ENCODE assay signal across 22 mouse cellular contexts in the genomic region with DNA sequence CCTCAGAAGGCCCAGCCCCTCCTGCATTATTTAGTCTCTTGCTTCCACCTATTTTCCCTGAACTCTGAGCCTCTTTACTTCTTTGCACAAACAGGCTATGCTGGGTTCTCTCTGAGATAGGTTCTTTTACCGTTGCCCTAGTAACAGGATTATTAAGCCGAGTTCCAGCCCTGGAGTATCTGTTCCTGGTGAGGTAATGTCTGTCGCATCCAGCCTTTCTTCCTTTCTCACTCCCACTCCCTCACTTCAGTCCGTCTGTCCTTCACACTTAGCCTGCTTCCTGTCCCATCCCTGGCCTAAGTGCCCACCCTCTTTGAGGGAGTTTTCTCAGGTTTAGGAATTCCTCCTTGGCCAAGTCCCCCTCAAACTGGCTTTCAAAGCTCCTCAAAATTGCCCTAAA. TPM values are rescaled to one million over a fixed set of nuclear protein-coding genes. Genes with fewer than 3 reads are reported as not detected.
DNase-seq lines count a peak whose midpoint lies in the region; ATAC-seq and TF ChIP-seq lines count a peak whose summit lies in the region.
"Had no signal": no experiment of that assay in that cellular context is flagged by ENCODE, and none has a peak within 500 bp of the region (broad histone marks: within the 10 kb centered on the region; RNA-seq: fewer than 3 reads in every experiment).

No protein-coding gene starts in this region.

- no peaks in the 10 kb centered on the region for H3K36me3 ChIP-seq in midbrain, postnatal 0 days (ENCODE audit: insufficient read depth, low read length)
- H3K36me3 ChIP-seq: kidney, embryonic 15.5 days; midbrain, embryonic 12.5 days; stomach, embryonic 15.5 days had no signal

- intact Hi-C loops in left cerebral cortex, postnatal 25 days (cut with DNase I) = no loop called here
- intact Hi-C loops in left cerebral cortex, adult 2 months (cut with DNase I) = no loop called here

- H3K27me3 ChIP-seq in midbrain, postnatal 0 days (ENCODE audit: insufficient read depth, low read length) = no peaks in the 10 kb centered on the region
- H3K27me3 ChIP-seq: kidney, embryonic 15.5 days; midbrain, embryonic 12.5 days; stomach, embryonic 15.5 days had no signal

- no peak overlapping the region for H3K27ac ChIP-seq in left cerebral cortex, adult 2 months
- peak overlapping the region; percentile 63; the same call in 1 of the 2 replicates for H3K27ac ChIP-seq in midbrain, postnatal 0 days (ENCODE audit: low read depth, low read length)
- H3K27ac ChIP-seq: kidney, embryonic 15.5 days; midbrain, embryonic 12.5 days; stomach, embryonic 15.5 days had no signal

- no peak overlapping the region for H3K9ac ChIP-seq in midbrain, postnatal 0 days (replicated peaks; ENCODE audit: low read length, poor library complexity, severe bottlenecking)
- H3K9ac ChIP-seq: kidney, embryonic 15.5 days; liver, postnatal 0 days; midbrain, embryonic 12.5 days; stomach, embryonic 15.5 days had no signal

- DNase-seq in frontal cortex, postnatal 25 days (ENCODE audit: low spot score in 2 of 2) = no peak
- DNase-seq in left cerebral cortex, postnatal 25 days (ENCODE audit: low spot score in 2 of 2) = peak; percentile 19 to 30
- no peak for DNase-seq in left cerebral cortex, adult 2 months (ENCODE audit: extremely low spot score in 1 of 2, low spot score in 2 of 2)
- peak; percentile 21 to 29 for DNase-seq in layer of hippocampus, adult 8-10 months (ENCODE audit: low spot score in 2 of 2)
- DNase-seq in midbrain, postnatal 0 days (ENCODE audit: low spot score) = peak; percentile 37
- DNase-seq in urinary bladder, postnatal 10 days (ENCODE audit: low spot score) = no peak
- DNase-seq in adrenal gland, postnatal 10 days = no peak
- DNase-seq: cerebellum, postnatal 14 days; gastrocnemius, postnatal 10 days; heart, postnatal 36 days; liver, postnatal 0 days; lung, postnatal 36 days; thymus, postnatal 36 days had no signal

- 10% methylated on average over 4 of the region's 4 CpGs for WGBS in midbrain, postnatal 0 days

- H3K9me3 ChIP-seq in midbrain, postnatal 0 days (ENCODE audit: low read length) = no peaks in the 10 kb centered on the region
- H3K9me3 ChIP-seq: kidney, embryonic 15.5 days; midbrain, embryonic 12.5 days; stomach, embryonic 15.5 days had no signal

- H3K4me1 ChIP-seq in midbrain, postnatal 0 days (ENCODE audit: insufficient read depth, low read length) = 0 out of 2 replicates have a peak, but pooled peaks cover 3% of the 10 kb centered on the region
- H3K4me1 ChIP-seq: kidney, embryonic 15.5 days; stomach, embryonic 15.5 days had no signal

- H3K4me2 ChIP-seq in midbrain, postnatal 0 days (ENCODE audit: low read depth, low read length, poor library complexity, severe bottlenecking) = no peak overlapping the region
- H3K4me2 ChIP-seq: kidney, embryonic 15.5 days; midbrain, embryonic 12.5 days; stomach, embryonic 15.5 days had no signal

- H3K4me3 ChIP-seq in left cerebral cortex, adult 2 months = no peak overlapping the region
- no peak overlapping the region for H3K4me3 ChIP-seq in midbrain, postnatal 0 days (ENCODE audit: low read depth, low read length)
- H3K4me3 ChIP-seq: kidney, embryonic 15.5 days; midbrain, embryonic 12.5 days; stomach, embryonic 15.5 days had no signal

- TF ChIP-seq CTCF in left cerebral cortex, adult 2 months (IDR thresholded peaks at IDR 0.05) = no peak
- TF ChIP-seq CTCF in midbrain, postnatal 0 days (IDR thresholded peaks at IDR 0.05) = no peak

- ATAC-seq in frontal cortex, adult (ENCODE audit: low TSS enrichment) = peak; percentile 67
- peak; percentile 63 for ATAC-seq in midbrain, postnatal 0 days (ENCODE audit: low FRiP score)
- ATAC-seq: inflammation-experienced regulatory T-cells, adult 6 months; liver, postnatal 0 days had no signal

RNA-seq across cellular contexts. Expression of gene Lrrc52, which starts 7.0 kb away (rescaled TPM):
- not detected for total RNA-seq in left cerebral cortex, postnatal 25 days (2021)
- total RNA-seq in left cerebral cortex, adult 2 months (2021) = not detected
- total RNA-seq in layer of hippocampus, adult 8-10 months (2022) = not detected
- not detected in 2 replicates for total RNA-seq in midbrain, postnatal 0 days (2014; rRNA removed)
- polyA plus RNA-seq in midbrain, postnatal 0 days (2015; fragmentation: Nextera tagmentation; extraction: Ambion mirVana) = 0.15 TPM in 1 of 2 replicates, not detected in the other
- under 1 TPM; 0.27 to 0.69 TPM for total RNA-seq in adrenal gland, postnatal 10 days (2021)
- total RNA-seq: left cerebral cortex, adult 18-20 months had no signal
- polyA plus RNA-seq: inflammation-experienced regulatory T-cells, adult 6 months; kidney, embryonic 15.5 days; limb, embryonic 14.5 days; liver, postnatal 0 days; midbrain, embryonic 12.5 days; neural tube, embryonic 11.5 days; small intestine, adult 2 months had no signal

Comparison
In these comparisons a context has a peak if more than half of its experiments do, and no peak if none do; other contexts are left out.
1. DNase-seq: peak in left cerebral cortex, postnatal 25 days (2 of 2), layer of hippocampus, adult 8-10 months (2 of 2) and midbrain, postnatal 0 days (single experiment); none in frontal cortex, postnatal 25 days (0 of 2), left cerebral cortex, adult 2 months (0 of 2), urinary bladder, postnatal 10 days (single experiment) and adrenal gland, postnatal 10 days (single experiment).